Mouse (Mus musculus): ENCODE measurements around the gene Enpp5. TPM values are rescaled to one million over a fixed set of nuclear protein-coding genes. Genes with fewer than 3 reads are reported as not detected.

Enpp5 gene
- total RNA-seq, 2 experiments from 2014 or later = 175 to 189 TPM

DNA sequence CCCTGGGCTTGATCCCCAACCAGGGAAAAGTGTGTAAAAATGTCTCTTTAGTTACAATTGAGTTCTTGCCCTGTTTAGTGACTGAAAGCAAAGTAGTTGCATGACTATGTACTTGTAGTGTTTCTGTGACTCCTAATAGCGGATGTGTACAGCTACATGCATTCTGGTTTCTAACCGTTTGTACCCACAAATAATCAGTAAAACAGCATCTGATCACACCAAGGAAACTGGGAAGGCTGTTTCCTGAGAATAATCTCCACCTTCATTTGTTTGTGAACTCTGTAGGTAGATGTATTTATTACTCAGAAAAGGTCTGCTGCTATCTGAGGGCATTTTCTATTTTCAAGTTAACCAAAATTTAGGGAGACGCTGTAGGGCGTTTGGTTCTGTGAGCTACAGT lies 4.5 kb downstream of the Enpp5 start:
- no peak for DNase-seq (ENCODE audit: low spot score in 2 of 2)
- intact Hi-C loops (cut with DNase I) = no loop called here

DNA sequence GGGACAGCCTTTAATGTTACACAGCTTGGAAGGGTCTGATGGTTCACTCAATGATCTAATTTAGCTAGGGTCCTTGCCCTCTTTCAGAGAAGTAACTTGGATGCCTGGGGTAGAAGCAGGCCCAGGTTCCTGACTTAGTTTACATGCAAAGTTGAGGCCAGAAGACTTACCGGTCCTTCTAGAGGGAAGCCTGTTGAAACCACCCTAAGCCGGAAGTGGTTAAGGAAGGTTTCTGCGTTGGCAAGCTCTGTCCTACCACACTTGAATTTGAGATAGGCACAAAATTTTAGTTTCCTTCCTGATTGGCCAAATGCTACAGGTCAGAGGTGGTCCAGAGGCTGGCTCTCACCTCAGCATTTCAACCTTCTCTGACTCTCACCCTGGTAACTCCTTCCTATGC lies 9.6 kb downstream of the Enpp5 start:
- intact Hi-C loops (cut with DNase I) = no loop called here
- no peak for DNase-seq (ENCODE audit: low spot score in 2 of 2)

GRCm38 (mm10) chr17:44090916-44091315 lies 12.3 kb downstream of the Enpp5 start:
- intact Hi-C loops (cut with DNase I) = no loop called here
- DNase-seq (ENCODE audit: low spot score in 2 of 2) = no peak

DNA sequence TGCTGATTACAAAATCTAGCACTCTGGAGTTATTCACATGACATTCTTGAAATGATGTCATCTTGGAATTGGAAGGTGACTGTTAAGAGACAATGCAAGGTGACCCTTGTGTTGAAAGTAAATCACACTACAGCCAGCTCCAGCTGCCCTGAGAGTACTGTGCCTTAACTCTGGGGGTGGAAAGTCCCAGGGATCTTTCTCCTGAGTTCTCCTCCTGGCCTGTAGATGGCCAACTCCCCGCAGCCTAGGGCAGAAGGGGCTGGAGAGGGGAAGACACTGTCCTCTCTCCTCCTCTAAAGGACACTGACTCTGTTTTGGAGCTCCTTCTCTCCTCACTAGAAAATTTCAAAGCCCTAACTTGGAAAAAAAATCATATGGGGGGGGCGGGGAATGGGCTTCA lies 12.9 kb downstream of the Enpp5 start:
- no peak for DNase-seq (ENCODE audit: low spot score in 2 of 2)
- intact Hi-C loops (cut with DNase I) = no loop called here

DNA sequence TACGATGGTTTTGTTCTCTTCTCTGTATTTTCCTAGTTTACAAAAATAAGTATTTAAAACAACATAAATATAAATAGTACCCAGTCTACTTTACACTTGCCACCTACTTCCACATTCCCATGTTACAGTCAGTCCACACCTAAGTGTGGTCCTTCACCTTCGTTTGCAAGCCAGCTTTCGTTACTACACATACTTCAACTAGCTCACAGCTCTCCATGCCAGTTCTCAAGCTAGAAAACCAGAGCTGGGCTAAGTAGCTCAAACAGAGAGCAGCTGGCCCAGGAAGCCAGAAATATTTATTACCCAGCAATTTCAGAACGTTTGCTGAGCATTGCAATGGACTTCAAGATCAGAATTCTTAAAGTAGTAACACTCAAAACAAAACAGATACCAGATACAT lies 21.9 kb downstream of the Enpp5 start:
- DNase-seq (ENCODE audit: low spot score in 2 of 2) = no peak
- intact Hi-C loops (cut with DNase I) = no loop called here

- no peak for DNase-seq (ENCODE audit: low spot score in 2 of 2)
- intact Hi-C loops (cut with DNase I) = no loop called here
Observed at GRCm38 (mm10) chr17:44100906-44101305, 22.3 kb downstream of the Enpp5 start.

- DNase-seq (ENCODE audit: low spot score in 2 of 2) = no peak
- intact Hi-C loops (cut with DNase I) = no loop called here
Observed at GRCm38 (mm10) chr17:44101961-44102360, 23.3 kb downstream of the Enpp5 start.

DNA sequence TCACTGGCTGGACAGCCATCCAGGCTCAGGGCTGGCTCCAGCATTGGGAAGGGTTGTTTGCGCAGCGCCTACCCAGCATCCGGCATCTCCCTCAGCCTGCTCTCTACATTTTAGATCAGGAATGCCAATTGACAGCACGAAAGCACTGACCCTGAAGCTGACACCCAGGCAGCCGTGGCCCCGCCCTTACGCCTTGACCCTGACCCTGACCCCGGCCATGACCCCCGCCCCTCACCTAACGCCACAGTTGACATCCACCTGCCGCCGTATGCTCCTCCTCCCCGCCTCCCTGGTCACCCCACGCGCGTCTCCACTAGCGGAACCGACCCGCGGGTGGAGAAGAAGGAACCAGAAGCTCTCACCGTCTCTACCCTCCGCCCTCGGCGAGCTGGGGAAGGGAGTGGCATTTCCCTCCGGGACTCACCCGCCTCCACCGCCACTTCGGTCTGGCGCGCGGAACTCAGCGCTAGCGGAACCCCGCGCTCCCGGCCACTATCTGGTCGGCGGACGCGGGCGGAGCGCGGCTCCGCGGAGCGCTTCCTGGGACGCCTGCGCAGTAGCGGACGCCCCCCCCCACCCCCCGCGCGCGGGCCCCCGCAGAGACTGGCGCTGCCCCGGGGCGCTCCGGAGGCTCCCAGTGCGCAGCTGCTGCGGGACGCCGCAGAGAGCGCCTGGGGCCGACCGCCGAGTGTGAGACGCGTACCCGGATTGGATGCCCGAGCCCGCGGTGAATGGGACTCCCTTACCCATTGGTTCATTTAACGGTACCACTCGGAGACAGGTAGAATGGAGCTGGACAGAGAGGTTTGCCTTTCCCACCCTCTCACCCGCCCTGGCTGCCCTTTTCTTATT lies 26.9 kb downstream of the Enpp5 start, which contains the start of gene Enpp4:
Gene Enpp4 (minus strand): TSS at position 523 of the 852 bp plus-strand sequence.
- DNase-seq (ENCODE audit: low spot score in 2 of 2) = peak; percentile 91 to 92
- intact Hi-C loops (cut with DNase I) = no loop called here

DNA sequence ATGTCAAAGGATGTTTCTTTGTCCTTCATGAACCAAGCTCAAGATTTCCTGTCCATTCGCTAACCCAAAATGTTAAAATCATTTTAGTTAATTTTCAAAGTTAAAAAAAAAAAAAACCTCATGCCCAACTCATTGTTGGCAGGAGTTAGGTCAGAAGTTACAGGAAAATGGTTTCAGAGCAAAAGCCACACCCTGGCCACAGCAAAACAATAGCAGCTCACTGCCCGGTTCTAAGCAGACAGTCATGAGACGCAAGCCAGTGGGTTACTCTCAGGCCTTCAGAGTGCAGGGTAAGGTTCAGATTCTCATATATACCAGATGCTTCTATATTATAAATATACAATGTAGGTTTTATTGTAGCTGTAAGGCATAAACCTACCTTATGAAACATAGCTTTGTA lies 29.7 kb downstream of the Enpp5 start:
- intact Hi-C loops (cut with DNase I) = no loop called here
- DNase-seq (ENCODE audit: low spot score in 2 of 2) = no peak

DNA sequence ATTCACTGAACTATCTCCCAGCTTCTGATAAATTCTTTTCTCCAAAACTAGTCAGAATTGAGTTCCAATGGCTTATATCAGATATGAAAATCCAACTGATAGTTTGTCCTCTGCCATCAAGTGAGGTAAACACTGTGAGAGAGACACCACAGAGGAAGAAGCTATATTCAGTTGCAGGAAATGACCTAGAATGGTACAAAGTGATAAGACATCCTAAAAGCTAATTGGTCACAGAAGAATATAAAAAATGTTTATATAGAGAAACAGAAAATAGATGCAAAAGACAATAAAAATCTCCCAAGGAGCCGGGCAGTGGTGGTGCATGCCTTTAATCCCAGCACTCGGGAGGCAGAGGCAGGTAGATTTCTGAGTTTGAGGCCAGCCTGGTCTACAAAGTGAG lies 38.0 kb downstream of the Enpp5 start:
- no peak for DNase-seq (ENCODE audit: low spot score in 2 of 2)
- intact Hi-C loops (cut with DNase I) = no loop called here

GRCm38 (mm10) chr17:44117721-44118120 lies 39.1 kb downstream of the Enpp5 start:
- intact Hi-C loops (cut with DNase I) = no loop called here
- no peak for DNase-seq (ENCODE audit: low spot score in 2 of 2)

GRCm38 (mm10) chr17:44118231-44118630 lies 39.6 kb downstream of the Enpp5 start:
- intact Hi-C loops (cut with DNase I) = no loop called here
- no peak for DNase-seq (ENCODE audit: low spot score in 2 of 2)

- intact Hi-C loops (cut with DNase I) = no loop called here
Observed at GRCm38 (mm10) chr17:44121366-44122100, 42.9 kb downstream of the Enpp5 start.

GRCm38 (mm10) chr17:44129092-44129750 lies 50.6 kb downstream of the Enpp5 start:
- intact Hi-C loops (cut with DNase I) = no loop called here
- DNase-seq (ENCODE audit: low spot score in 2 of 2) = no peak

More at GRCm38 (mm10) chr17:44121366-44122100, 42.9 kb downstream of the Enpp5 start:
- DNase-seq (ENCODE audit: low spot score in 2 of 2) = no peak

DNA sequence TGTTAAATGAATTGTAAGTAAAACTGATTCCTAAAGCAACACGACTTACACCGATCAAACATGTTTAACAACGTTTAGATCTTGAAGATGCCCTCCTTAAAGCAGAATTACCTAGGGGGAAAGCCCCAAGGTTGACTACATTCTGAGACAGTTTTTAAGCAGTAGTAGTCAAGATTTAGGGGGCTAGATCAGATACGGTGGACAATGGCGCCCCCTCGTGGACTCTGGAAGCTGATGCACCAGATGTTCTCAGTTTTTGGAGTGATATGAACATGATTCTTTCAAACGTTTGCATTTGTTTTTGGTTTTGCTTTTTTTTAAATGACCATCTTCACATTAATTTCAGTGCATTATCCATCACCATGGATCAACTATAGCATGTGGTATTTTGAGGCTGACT lies 51.8 kb downstream of the Enpp5 start:
- intact Hi-C loops (cut with DNase I) = loop anchor here (1.0 to 5.0 kb wide), 3 partner anchors 54 to 433 kb away; no protein-coding TSS in a partner anchor
- DNase-seq (ENCODE audit: low spot score in 2 of 2) = peak; percentile 41 to 53

- no peak for DNase-seq (ENCODE audit: low spot score in 2 of 2)
- intact Hi-C loops (cut with DNase I) = loop anchor here (5.0 kb wide), 2 partner anchors 252 to 437 kb away; no protein-coding TSS in a partner anchor
Observed at GRCm38 (mm10) chr17:44134106-44134505, 55.5 kb downstream of the Enpp5 start.

- DNase-seq (ENCODE audit: low spot score in 2 of 2) = no peak
- intact Hi-C loops (cut with DNase I) = loop anchor here (5.0 kb wide), 2 partner anchors 252 to 437 kb away; no protein-coding TSS in a partner anchor
Observed at GRCm38 (mm10) chr17:44134545-44134944, 55.9 kb downstream of the Enpp5 start.

DNA sequence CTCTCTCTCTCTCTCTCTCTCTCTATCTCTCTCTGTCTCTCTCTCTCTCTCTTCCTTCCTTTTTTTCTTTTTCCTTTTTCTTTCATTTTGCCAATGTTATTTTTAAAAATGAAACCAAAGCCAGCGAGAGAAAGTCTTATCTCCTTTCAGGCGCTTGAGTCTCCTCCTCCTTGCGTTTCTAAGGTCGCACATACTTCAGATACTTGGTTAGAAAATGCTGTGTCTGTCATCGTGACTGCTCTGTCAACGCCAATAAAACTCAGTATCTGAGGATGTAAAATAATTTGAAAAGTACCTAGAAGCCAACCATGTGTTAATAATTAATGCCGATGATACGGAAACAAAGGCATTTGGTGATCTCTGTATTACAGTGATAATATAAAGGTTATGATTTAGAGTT lies 57.4 kb downstream of the Enpp5 start:
- DNase-seq (ENCODE audit: low spot score in 2 of 2) = no peak
- intact Hi-C loops (cut with DNase I) = no loop called here

All from left cerebral cortex, postnatal 36 days (tissue).